Mouse (Mus musculus) limb, embryonic 11.5 days (tissue): Measurements from ENCODE around the gene Trim10. TPM values are rescaled to one million over a fixed set of nuclear protein-coding genes. Genes with fewer than 3 reads are reported as not detected.
"Not testable (repeated sequence)": the region's sequence is repeated elsewhere in the genome, so short reads cannot be mapped to it uniquely, and the experiment has no call there.

Source experiments
- ATAC-seq: fragments of 200-750 bp; cut with Nextera tagmentation; 2 replicates; pipeline ENCODE4 v1.8.0; 2017; ENCODE audit warnings: low read depth; ENCODE audit not compliant: insufficient number of reproducible peaks, low FRiP score, low TSS enrichment
- DNase-seq: peaks from one replicate; pipeline ENCODE4 v3.0.0-alpha.2; 2015; ENCODE audit warnings: low spot score
- H3K27ac ChIP-seq: fragments of 300-500 bp; sonication (generic); replicated peaks from 2 replicates; pipeline ENCODE4 v1.5.1; 2014; ENCODE audit warnings: low read depth, mild to moderate bottlenecking, low read length
- H3K27me3 ChIP-seq: fragments of 300-500 bp; sonication (generic); 2 replicates; pipeline ENCODE4 v1.6.1; 2014; ENCODE audit warnings: mild to moderate bottlenecking, low read length, mixed read lengths; ENCODE audit not compliant: control insufficient read depth, insufficient read depth
- H3K36me3 ChIP-seq: fragments of 300-500 bp; sonication (generic); 2 replicates; pipeline ENCODE4 v1.6.1; 2014; ENCODE audit warnings: mild to moderate bottlenecking, low read length, moderate library complexity, mixed read lengths; ENCODE audit not compliant: control insufficient read depth, insufficient read depth
- H3K4me1 ChIP-seq: fragments of 300-500 bp; sonication (generic); 2 replicates; pipeline ENCODE4 v1.6.1; 2014; ENCODE audit warnings: low read length, mixed read lengths; ENCODE audit not compliant: control insufficient read depth, insufficient read depth
- H3K4me2 ChIP-seq: fragments of 300-500 bp; sonication (generic); 2 replicates; pipeline ENCODE4 v1.6.1; 2014; ENCODE audit warnings: low read depth, mild to moderate bottlenecking, moderate library complexity; ENCODE audit not compliant: severe bottlenecking
- H3K4me3 ChIP-seq: fragments of 300-500 bp; sonication (generic); 2 replicates; pipeline ENCODE4 v1.5.1; 2014; ENCODE audit warnings: low read depth, low read length
- H3K9ac ChIP-seq: fragments of 300-500 bp; sonication (generic); 2 replicates; pipeline ENCODE4 v1.6.1; 2014; ENCODE audit warnings: mild to moderate bottlenecking, low read length
- H3K9me3 ChIP-seq: fragments of 300-500 bp; sonication (generic); 2 replicates; pipeline ENCODE4 v1.6.1; 2016; ENCODE audit warnings: low read length; ENCODE audit not compliant: control insufficient read depth
- WGBS: fragments of 180-500 bp; shearing (Covaris S2); extraction: QIAGEN DNeasy Blood & Tissue Kit; methylation state at CpG from one replicate; pipeline ENCODE4 v1.1.7; 2014; 5-methylcytosine and 5-hydroxymethylcytosine counted together
- polyA plus RNA-seq: library from polyadenylated mRNA; unstranded; fragments of >200 nt; fragmentation: Nextera tagmentation; extraction: Ambion mirVana; gene quantifications from 2 replicates; pipeline ENCODE4 v1.2.1, GENCODE M21; 2014

The Trim10 gene
- polyA plus RNA-seq, 1 experiment from 2014 or later = 6.0 TPM

DNA sequence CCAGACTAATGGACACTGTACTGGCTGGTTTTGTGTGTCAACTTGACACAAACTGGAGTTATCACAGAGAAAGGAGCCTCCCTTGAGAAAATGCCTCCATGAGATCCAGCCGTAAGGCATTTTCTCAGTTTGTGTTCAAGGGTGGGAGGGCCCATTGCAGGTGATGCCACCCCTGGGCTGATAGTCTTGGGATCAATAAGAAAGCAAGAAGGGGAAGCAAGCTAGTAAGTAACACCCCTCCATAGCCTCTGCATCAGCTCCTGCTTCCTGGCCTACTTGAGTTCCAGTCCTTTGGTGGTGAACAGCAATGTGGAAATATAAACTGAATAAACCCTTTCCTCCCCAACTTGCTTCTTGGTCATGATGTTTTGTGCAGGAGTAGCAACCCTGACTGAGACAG lies 22.1 kb downstream of the Trim10 start:
- not testable (repeated sequence) for H3K9me3 ChIP-seq, DNase-seq, H3K4me2 ChIP-seq, ATAC-seq, H3K27ac ChIP-seq, H3K36me3 ChIP-seq, H3K9ac ChIP-seq, H3K27me3 ChIP-seq, H3K4me1 ChIP-seq, H3K4me3 ChIP-seq
- 89% methylated on average over 1 of the region's 1 CpGs for WGBS

DNA sequence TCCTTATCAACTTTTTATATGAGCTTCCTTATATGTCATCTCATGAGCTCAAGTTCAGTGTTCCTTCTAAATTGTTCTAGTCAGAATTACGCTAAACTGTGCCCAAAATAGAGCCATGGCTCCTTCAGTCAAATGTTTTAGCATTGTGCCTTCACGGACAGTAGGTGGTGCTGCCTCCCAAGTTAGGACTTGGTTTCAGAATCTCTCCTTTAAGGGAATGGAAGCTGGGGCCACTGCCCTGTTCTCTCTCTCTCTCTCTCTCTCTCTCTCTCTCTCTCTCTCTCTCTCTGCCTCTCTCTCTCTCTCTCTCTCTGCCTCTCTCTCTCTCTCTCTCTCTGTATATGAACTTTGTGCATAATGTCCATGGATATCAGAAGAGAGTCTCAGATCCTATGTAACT lies 23.0 kb downstream of the Trim10 start:
- 24% methylated on average over 2 of the region's 2 CpGs for WGBS
- Histone ChIP-seq H3K9me3 (no peaks in the 10 kb centered on the region), H3K4me2 (no peak overlapping the region), H3K27ac (no peak overlapping the region), H3K27me3 (no peaks in the 10 kb centered on the region; the same call in 1 of the 2 replicates), H3K9ac (no peak overlapping the region), H3K4me3 (no peak overlapping the region), H3K36me3 (no peaks in the 10 kb centered on the region), H3K4me1 (no peaks in the 10 kb centered on the region)
- ATAC-seq (no peak), DNase-seq (peak; percentile 42)

DNA sequence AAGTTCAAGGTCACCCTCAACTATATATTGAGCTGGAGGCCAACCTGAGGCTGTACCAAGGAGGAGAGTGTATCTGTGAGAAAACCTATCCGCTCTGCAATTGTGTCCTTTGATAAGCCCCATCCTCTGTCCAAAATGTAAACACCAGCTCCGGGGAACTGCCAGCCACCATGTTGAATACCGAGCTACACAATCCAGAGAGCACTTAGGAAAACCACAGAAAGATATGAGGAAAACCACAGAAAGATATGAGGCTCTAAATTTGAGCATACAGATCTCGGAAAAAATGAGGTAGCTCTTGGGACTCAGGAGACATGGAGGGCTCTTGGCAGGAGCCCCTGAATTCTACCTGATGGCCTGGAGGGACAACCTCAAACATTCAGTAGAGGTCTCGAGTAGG lies 24.0 kb downstream of the Trim10 start:
- 73% methylated on average over 5 of the region's 5 CpGs for WGBS
- no peaks in the 10 kb centered on the region; the same call in 1 of the 2 replicates for H3K27me3 ChIP-seq
- no peaks in the 10 kb centered on the region for H3K36me3 ChIP-seq

DNA sequence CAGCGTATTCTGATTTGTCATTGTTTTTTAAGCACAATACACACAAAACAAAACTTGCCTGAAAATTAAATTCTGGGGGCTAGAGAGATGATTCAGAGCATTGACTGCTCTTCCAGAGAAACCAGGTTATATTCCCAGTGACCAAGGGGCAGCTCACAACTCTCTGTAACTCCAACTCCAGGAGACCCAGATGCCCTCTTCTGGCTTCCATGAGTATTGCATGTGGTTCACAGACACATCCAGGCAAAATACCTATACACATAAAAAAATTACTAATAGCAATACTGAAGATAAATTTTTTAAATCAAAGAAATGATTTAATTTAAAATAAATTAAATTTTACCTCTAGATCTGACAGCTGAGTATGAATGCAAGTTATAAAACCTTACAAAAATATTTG lies 27.2 kb downstream of the Trim10 start:
- no peak overlapping the region for H3K4me3 ChIP-seq
- H3K9ac ChIP-seq = no peak overlapping the region
- DNase-seq = peak; percentile 59
- 85% methylated on average over 1 of the region's 1 CpGs for WGBS
- H3K4me1 ChIP-seq = no peaks in the 10 kb centered on the region
- H3K9me3 ChIP-seq = no peaks in the 10 kb centered on the region
- ATAC-seq = no peak
- H3K27ac ChIP-seq = no peak overlapping the region
- H3K36me3 ChIP-seq = no peaks in the 10 kb centered on the region
- no peak overlapping the region for H3K4me2 ChIP-seq
- H3K27me3 ChIP-seq = no peaks in the 10 kb centered on the region

More for the DNA sequence above, 24.0 kb downstream of the Trim10 start:
- Histone ChIP-seq H3K4me1 (no peaks in the 10 kb centered on the region), H3K9me3 (no peaks in the 10 kb centered on the region), H3K4me3 (no peak overlapping the region), H3K4me2 (no peak overlapping the region), H3K9ac (no peak overlapping the region), H3K27ac (no peak overlapping the region)
- ATAC-seq (no peak), DNase-seq (no peak)

DNA sequence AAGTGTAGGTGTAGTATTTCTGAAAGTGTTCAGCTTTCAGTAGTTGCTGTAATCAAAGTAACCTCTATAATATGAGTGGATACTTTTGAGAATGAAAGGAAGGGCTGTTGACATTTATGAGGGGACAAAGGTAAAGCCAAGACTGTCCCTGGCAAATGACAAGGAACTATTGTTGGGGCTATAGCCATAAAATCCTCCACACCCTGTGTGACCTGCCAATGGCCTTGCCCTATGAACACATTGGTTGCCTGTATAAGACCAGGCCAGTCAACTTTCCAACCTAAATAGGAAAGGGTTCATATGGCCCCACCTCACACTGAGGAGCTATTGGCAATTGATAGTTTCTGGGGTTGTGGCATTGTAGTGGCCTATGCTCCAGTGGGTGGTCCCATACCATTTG lies 27.7 kb downstream of the Trim10 start:
- Histone ChIP-seq H3K4me3 (no peak overlapping the region), H3K4me2 (no peak overlapping the region), H3K9ac (no peak overlapping the region), H3K9me3 (no peaks in the 10 kb centered on the region), H3K27ac (no peak overlapping the region), H3K4me1 (no peaks in the 10 kb centered on the region), H3K36me3 (no peaks in the 10 kb centered on the region), H3K27me3 (no peaks in the 10 kb centered on the region)
- DNase-seq (no peak), ATAC-seq (no peak)

DNA sequence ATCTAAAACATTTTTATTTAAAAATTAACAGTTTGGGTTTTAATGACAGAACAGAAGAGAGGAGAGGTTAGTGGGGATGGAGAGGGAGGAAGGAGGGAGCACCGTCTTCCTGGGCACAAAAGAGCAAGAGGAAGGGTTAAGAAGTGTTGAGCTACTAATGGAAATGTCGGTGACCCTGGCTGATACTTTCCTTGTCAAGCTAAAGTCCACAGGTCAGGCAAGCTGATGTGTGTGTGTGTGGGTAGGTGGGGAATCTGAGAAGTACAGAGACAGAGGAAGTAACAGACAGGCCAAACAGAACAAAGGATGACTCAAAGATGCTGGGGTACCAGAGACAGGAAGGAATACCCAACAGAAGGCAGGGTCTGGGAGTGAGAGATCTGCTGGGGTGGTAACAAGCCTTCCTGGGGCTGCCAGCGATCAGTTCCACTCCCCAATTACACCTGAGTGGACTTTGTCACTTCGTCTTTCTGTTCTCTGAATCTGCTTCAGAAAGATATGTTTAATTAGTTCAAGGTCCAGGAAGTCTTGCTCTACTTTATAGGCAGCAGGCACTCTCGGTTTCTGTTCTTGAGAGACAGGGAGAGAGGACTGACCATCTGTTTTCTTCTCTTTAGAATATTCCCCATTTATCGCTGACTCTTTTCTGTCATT lies 28.3 kb downstream of the Trim10 start, which contains the start of gene Trim31:
Trim31 (plus strand) TSS at position 567 of the 654 bp plus-strand sequence.
- no peak within 1 kb of the TSS for H3K4me3 ChIP-seq
- no peaks in the 10 kb centered on the region for H3K4me1 ChIP-seq
- no peak within 1 kb of the TSS for H3K4me2 ChIP-seq
- H3K36me3 ChIP-seq = no peaks in the 10 kb centered on the region
- no peaks in the 10 kb centered on the region for H3K9me3 ChIP-seq
- no peak within 1 kb of the TSS for H3K27ac ChIP-seq
- DNase-seq = no peak
- WGBS = 65% methylated on average over 6 of the region's 6 CpGs
- no peak within 1 kb of the TSS for H3K9ac ChIP-seq
- H3K27me3 ChIP-seq = no peaks in the 10 kb centered on the region
- ATAC-seq = no peak

DNA sequence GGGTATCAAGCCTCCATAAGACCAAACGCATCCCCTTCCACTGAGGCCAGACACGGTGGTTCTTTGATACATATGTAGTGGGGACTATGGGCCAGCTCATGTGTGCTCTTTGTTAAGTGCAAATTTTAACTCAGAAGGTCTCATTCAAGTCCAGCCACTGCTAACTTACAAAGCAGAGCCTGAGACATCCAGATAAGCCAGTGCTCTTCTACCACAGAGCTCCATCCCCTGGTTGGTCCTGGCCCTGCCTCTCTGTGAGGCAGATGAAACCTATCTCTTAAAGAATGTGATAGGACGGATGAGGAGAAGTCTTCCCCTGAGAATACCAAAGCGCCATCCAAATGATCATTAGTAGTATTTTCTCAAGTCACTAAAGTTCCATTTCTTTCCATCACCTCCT lies 30.0 kb downstream of the Trim10 start:
- 85% methylated on average over 4 of the region's 4 CpGs for WGBS
- no peaks in the 10 kb centered on the region for H3K4me1 ChIP-seq
- no peak overlapping the region for H3K9ac ChIP-seq
- ATAC-seq = no peak
- no peak overlapping the region for H3K4me3 ChIP-seq
- no peak overlapping the region for H3K27ac ChIP-seq
- H3K27me3 ChIP-seq = no peaks in the 10 kb centered on the region
- no peak for DNase-seq
- H3K36me3 ChIP-seq = no peaks in the 10 kb centered on the region
- no peak overlapping the region for H3K4me2 ChIP-seq
- H3K9me3 ChIP-seq = no peaks in the 10 kb centered on the region

DNA sequence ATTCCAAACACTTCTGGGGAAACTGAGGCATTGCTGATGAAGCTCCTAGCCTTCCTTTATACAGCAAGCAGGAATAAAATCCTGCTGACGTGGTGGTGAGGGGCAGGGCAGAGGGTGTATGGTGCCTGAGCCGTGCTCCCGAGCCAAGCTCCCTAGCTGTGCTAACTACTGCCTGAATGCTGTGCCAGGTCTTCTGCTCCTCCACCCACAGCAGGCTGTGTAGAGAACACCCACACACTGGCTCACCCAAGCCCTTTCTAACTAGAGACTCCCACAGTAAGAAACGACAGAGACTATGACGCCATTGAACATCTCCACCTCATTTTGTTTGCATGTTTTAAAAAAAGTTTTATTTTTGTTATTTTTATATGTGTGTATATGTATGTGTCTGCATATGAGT lies 30.6 kb downstream of the Trim10 start:
- H3K27ac ChIP-seq = no peak overlapping the region
- H3K36me3 ChIP-seq = no peaks in the 10 kb centered on the region
- no peak overlapping the region for H3K4me2 ChIP-seq
- no peak overlapping the region for H3K4me3 ChIP-seq
- DNase-seq (no peak), ATAC-seq (no peak)
- H3K9ac ChIP-seq = no peak overlapping the region
- WGBS = 78% methylated on average over 5 of the region's 5 CpGs
- H3K9me3 ChIP-seq = no peaks in the 10 kb centered on the region
- no peaks in the 10 kb centered on the region for H3K27me3 ChIP-seq
- no peaks in the 10 kb centered on the region for H3K4me1 ChIP-seq

DNA sequence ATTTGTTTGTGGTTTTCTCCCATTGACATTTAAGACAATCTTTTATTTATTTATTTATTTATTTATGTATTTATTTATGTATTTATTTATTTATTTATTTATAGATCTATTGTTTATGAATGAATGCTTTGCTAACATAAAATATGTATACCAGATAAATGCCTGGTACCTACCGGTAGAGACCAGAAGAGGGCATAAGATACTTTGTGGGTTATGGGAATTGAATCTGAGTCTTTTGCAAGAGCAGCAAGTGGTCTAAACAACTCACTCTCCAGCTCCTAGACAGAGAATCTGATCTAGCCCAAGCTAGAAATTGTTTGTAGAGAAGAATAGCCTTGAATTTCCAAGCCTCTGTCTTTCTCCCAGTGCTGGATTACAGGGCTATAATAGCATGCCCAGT lies 31.3 kb downstream of the Trim10 start:
- Histone ChIP-seq H3K4me2 (no peak overlapping the region), H3K27me3 (no peaks in the 10 kb centered on the region), H3K36me3 (no peaks in the 10 kb centered on the region), H3K9me3 (no peaks in the 10 kb centered on the region), H3K9ac (no peak overlapping the region), H3K4me1 (no peaks in the 10 kb centered on the region), H3K27ac (no peak overlapping the region), H3K4me3 (no peak overlapping the region)
- 50% methylated on average over 1 of the region's 1 CpGs for WGBS
- DNase-seq = no peak
- no peak for ATAC-seq
